Mouse (Mus musculus) neural tube, embryonic 10.5 days (tissue): ENCODE data around the gene Pfkp.

ENCODE experiments used
- DNase-seq: peaks from one replicate; pipeline ENCODE4 v3.0.0-alpha.2; 2017; ENCODE audit warnings: low spot score; ENCODE audit errors: extremely low spot score

The Pfkp gene

GRCm38 (mm10) chr13:6613690-6614445 lies 34.7 kb downstream of the Pfkp start:
- no peak for DNase-seq

- no peak for DNase-seq
These were observed 45.7 kb downstream of the Pfkp start for GRCm38 (mm10) chr13:6602786-6603409.

DNA sequence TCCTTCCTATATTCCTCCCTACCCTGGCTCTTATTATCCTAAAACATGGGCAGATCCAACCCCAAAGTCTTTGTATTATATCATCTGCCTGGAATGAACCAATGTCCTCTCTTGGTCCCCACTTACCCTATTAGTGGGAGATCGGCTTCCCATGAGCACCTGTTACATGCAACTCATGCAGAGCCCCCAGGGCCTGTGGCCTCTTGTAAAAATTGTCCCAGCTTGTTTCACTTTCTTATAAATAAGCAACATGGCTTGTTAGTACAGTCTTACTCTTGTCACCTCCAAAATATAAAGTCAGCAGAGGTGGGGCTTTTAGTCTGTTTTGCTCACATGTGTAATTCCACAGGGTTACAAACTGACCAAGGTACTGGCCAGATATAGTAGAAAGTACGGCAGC lies 46.9 kb downstream of the Pfkp start:
- DNase-seq: no peak

- DNase-seq: no peak
These were observed 48.0 kb downstream of the Pfkp start for GRCm38 (mm10) chr13:6600626-6601025.

GRCm38 (mm10) chr13:6597801-6598200 lies 50.8 kb downstream of the Pfkp start:
- DNase-seq: no peak

DNA sequence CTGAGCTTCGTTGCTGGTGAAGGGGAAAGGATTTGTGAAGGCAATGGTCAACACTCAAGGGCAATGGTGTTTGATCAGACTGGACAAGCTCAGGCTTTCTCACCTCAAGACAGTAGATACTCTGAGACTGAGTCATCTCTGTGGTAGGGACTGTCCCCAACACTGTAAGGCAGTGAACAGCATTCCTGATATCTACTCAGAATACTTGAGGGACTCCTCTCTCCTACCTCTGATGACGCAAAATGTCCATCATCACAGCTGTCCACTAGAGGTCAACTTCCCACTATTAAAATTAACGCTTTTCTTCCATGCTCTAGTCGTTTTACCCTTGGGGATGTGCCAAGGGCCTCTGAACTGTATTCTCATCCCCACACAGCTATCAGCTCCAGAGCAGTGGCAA lies 53.2 kb downstream of the Pfkp start:
- DNase-seq: no peak

GRCm38 (mm10) chr13:6590846-6591245 lies 57.7 kb downstream of the Pfkp start:
- DNase-seq: no peak

GRCm38 (mm10) chr13:6586009-6586408 lies 62.6 kb downstream of the Pfkp start:
- no peak for DNase-seq

GRCm38 (mm10) chr13:6583499-6584125 lies 65.0 kb downstream of the Pfkp start:
- no peak for DNase-seq

- no peak for DNase-seq
These were observed 72.6 kb downstream of the Pfkp start for GRCm38 (mm10) chr13:6575920-6576509.

GRCm38 (mm10) chr13:6565571-6565970 lies 83.0 kb downstream of the Pfkp start:
- no peak for DNase-seq

DNA sequence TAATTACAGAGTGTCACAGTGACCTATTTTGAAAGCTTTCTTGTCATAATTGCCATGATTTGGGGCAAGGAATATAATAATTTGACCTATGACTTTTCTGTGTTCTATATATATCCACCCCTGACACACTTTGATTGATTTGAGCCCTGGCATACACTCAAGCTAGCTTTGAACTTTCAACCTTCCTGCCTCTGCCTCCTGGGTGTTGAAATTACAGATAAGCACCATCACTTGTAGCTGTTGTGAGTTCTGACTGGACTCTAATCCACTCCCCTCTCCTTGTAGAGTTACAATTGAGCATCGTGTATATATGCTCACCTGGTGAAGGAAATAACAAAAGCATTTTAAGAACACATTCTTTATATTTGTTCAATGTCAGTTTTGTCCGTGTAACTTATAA lies 86.2 kb downstream of the Pfkp start:
- no peak for DNase-seq

GRCm38 (mm10) chr13:6557771-6558170 lies 90.8 kb downstream of the Pfkp start:
- DNase-seq: no peak

DNA sequence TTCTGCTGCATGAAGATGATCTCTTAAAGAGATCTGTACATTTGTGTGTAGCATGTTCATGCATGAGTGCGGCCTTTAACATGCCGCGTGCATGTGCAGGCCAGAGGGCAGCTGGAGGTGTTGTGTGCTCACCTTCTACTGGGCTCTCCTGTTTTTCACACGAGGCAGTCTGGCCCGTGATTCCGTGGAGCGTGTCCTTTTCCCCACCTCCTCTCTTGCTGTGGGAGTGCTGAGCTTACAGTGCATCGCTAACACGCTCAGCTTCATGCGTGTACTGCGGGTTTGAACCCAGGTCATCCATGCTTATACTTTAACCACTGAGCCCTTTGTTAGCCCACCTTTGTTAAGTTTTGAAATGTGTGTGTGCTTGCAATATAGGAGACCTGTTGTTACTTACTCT lies 92.9 kb downstream of the Pfkp start:
- no peak for DNase-seq

- no peak for DNase-seq
These were observed 94.9 kb downstream of the Pfkp start for GRCm38 (mm10) chr13:6553708-6554107.

- no peak for DNase-seq
These were observed 113.2 kb downstream of the Pfkp start for GRCm38 (mm10) chr13:6535287-6535932.

- DNase-seq: no peak
These were observed 115.9 kb downstream of the Pfkp start for GRCm38 (mm10) chr13:6532683-6533082.
